Mouse (Mus musculus): ENCODE measurements around the gene Tcte2. TPM values are rescaled to one million over a fixed set of nuclear protein-coding genes. Genes with fewer than 3 reads are reported as not detected.
"Not testable (repeated sequence)": the region's sequence is repeated elsewhere in the genome, so short reads cannot be mapped to it uniquely, and the experiment has no call there.

Tcte2 gene
- total RNA-seq, 1 experiment from 2014 or later: not detected

GRCm38 (mm10) chr17:13680318-13680717, 81.3 kb downstream of the Tcte2 start:
- no peak for ATAC-seq (replicated peaks in 1 of 2; ENCODE audit: insufficient read depth in 1 of 2, low FRiP score in 2 of 2, low TSS enrichment in 1 of 2, low read depth in 1 of 2, poor library complexity in 2 of 2, severe bottlenecking in 2 of 2)

GRCm38 (mm10) chr17:13679725-13680124, 81.9 kb downstream of the Tcte2 start:
- ATAC-seq (replicated peaks in 1 of 2; ENCODE audit: insufficient read depth in 1 of 2, low FRiP score in 2 of 2, low TSS enrichment in 1 of 2, low read depth in 1 of 2, poor library complexity in 2 of 2, severe bottlenecking in 2 of 2): no peak

GRCm38 (mm10) chr17:13677225-13678148, 84.1 kb downstream of the Tcte2 start:
- ATAC-seq (replicated peaks in 1 of 2; ENCODE audit: insufficient read depth in 1 of 2, low FRiP score in 2 of 2, low TSS enrichment in 1 of 2, low read depth in 1 of 2, poor library complexity in 2 of 2, severe bottlenecking in 2 of 2): no peak

- not testable (repeated sequence) for ATAC-seq (replicated peaks in 1 of 2; ENCODE audit: insufficient read depth in 1 of 2, low FRiP score in 2 of 2, low TSS enrichment in 1 of 2, low read depth in 1 of 2, poor library complexity in 2 of 2, severe bottlenecking in 2 of 2)
Measured at GRCm38 (mm10) chr17:13676099-13676498, 85.5 kb downstream of the Tcte2 start.

- no peak for ATAC-seq (replicated peaks in 1 of 2; ENCODE audit: insufficient read depth in 1 of 2, low FRiP score in 2 of 2, low TSS enrichment in 1 of 2, low read depth in 1 of 2, poor library complexity in 2 of 2, severe bottlenecking in 2 of 2)
Measured at GRCm38 (mm10) chr17:13675630-13676029, 86.0 kb downstream of the Tcte2 start.

- ATAC-seq (replicated peaks in 1 of 2; ENCODE audit: insufficient read depth in 1 of 2, low FRiP score in 2 of 2, low TSS enrichment in 1 of 2, low read depth in 1 of 2, poor library complexity in 2 of 2, severe bottlenecking in 2 of 2): peak; percentile 78 to 79
Measured at GRCm38 (mm10) chr17:13674695-13675306, 86.8 kb downstream of the Tcte2 start.

GRCm38 (mm10) chr17:13671732-13672131, 89.9 kb downstream of the Tcte2 start:
- ATAC-seq (replicated peaks in 1 of 2; ENCODE audit: insufficient read depth in 1 of 2, low FRiP score in 2 of 2, low TSS enrichment in 1 of 2, low read depth in 1 of 2, poor library complexity in 2 of 2, severe bottlenecking in 2 of 2): no peak

- ATAC-seq (replicated peaks in 1 of 2; ENCODE audit: insufficient read depth in 1 of 2, low FRiP score in 2 of 2, low TSS enrichment in 1 of 2, low read depth in 1 of 2, poor library complexity in 2 of 2, severe bottlenecking in 2 of 2): no peak
Measured at GRCm38 (mm10) chr17:13670227-13670626, 91.4 kb downstream of the Tcte2 start.

GRCm38 (mm10) chr17:13669206-13669605, 92.4 kb downstream of the Tcte2 start:
- 0 out of 4 replicates have a peak, but pooled peaks have one; percentile 26 to 37 for ATAC-seq (replicated peaks in 1 of 2; ENCODE audit: insufficient read depth in 1 of 2, low FRiP score in 2 of 2, low TSS enrichment in 1 of 2, low read depth in 1 of 2, poor library complexity in 2 of 2, severe bottlenecking in 2 of 2)

GRCm38 (mm10) chr17:13668052-13669015, 93.3 kb downstream of the Tcte2 start:
- ATAC-seq (replicated peaks in 1 of 2; ENCODE audit: insufficient read depth in 1 of 2, low FRiP score in 2 of 2, low TSS enrichment in 1 of 2, low read depth in 1 of 2, poor library complexity in 2 of 2, severe bottlenecking in 2 of 2): peak; percentile 33 to 68; a peak in 3 of 4 replicates

GRCm38 (mm10) chr17:13667006-13667405, 94.6 kb downstream of the Tcte2 start:
- no peak for ATAC-seq (replicated peaks in 1 of 2; ENCODE audit: insufficient read depth in 1 of 2, low FRiP score in 2 of 2, low TSS enrichment in 1 of 2, low read depth in 1 of 2, poor library complexity in 2 of 2, severe bottlenecking in 2 of 2)

- no peak for ATAC-seq (replicated peaks in 1 of 2; ENCODE audit: insufficient read depth in 1 of 2, low FRiP score in 2 of 2, low TSS enrichment in 1 of 2, low read depth in 1 of 2, poor library complexity in 2 of 2, severe bottlenecking in 2 of 2)
Measured at GRCm38 (mm10) chr17:13665731-13666130, 95.9 kb downstream of the Tcte2 start.

GRCm38 (mm10) chr17:13663386-13664166, 98.0 kb downstream of the Tcte2 start:
- ATAC-seq (replicated peaks in 1 of 2; ENCODE audit: insufficient read depth in 1 of 2, low FRiP score in 2 of 2, low TSS enrichment in 1 of 2, low read depth in 1 of 2, poor library complexity in 2 of 2, severe bottlenecking in 2 of 2): no peak

Data from hematopoietic stem cell, adult 5-6 weeks (primary cell).